Mouse (Mus musculus) kidney, adult 2 months (tissue): Measurements from ENCODE around the gene Ildr2.

Experiments used
- CTCF ChIP-seq: fragments of 200-500 bp; conservative IDR thresholded peaks from 2 replicates; pipeline ENCODE4 v1.5.1; 2011; ENCODE audit warnings: low read depth, mild to moderate bottlenecking, control low read depth, low read length, moderate library complexity, mixed read lengths; ENCODE audit not compliant: insufficient read depth, insufficient read length
- POLR2A ChIP-seq: fragments of 200-500 bp; IDR thresholded peaks from one replicate; pipeline ENCODE4 v1.6.1; 2011; ENCODE audit warnings: low read depth, low read length, control low read depth

- no peak for TF ChIP-seq POLR2A
- no peak for TF ChIP-seq CTCF
Observed at GRCm38 (mm10) chr1:166360896-166361295, 107.0 kb downstream of the Ildr2 start.
